Comparison of ENCODE assay signal across 11 mouse cellular contexts in the genomic region with DNA sequence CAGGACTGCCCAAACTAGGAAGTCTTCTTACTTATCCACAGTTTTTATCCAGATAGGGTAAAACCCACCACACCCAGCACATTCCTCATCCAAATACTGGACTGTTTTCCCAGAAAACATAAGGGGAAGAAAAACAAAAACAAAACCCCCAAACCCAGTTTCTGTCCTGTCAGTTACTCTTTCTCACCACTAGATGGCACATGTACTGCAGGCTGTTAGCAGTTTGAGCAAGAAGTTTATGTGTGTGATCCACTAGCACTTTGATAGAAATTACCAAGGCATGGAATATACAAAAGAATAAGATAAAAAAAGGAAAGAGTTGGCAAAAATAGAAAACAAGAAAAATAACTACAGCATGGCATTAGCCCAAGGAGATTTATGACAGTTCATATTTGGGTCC.
DNase-seq lines count a peak whose midpoint lies in the region; ATAC-seq and TF ChIP-seq lines count a peak whose summit lies in the region.
"Had no signal": no experiment of that assay in that cellular context is flagged by ENCODE, and none has a peak within 500 bp of the region (broad histone marks: within the 10 kb centered on the region; RNA-seq: fewer than 3 reads in every experiment).

No protein-coding gene starts in this region.

- ATAC-seq in intestine, postnatal 0 days: no peak
- ATAC-seq in intestine, embryonic 15.5 days: no peak
- ATAC-seq in erythroblast, adult 5-6 weeks (replicated peaks; ENCODE audit: low FRiP score, poor library complexity, severe bottlenecking): no peak
- ATAC-seq: inflammation-experienced regulatory T-cells, adult 6 months had no signal

- no peak overlapping the region for H3K9ac ChIP-seq in intestine, postnatal 0 days (ENCODE audit: low read depth, low read length)
- no peak overlapping the region for H3K9ac ChIP-seq in intestine, embryonic 15.5 days
- H3K9ac ChIP-seq: lung, embryonic 15.5 days had no signal

- H3K4me3 ChIP-seq in intestine, postnatal 0 days (ENCODE audit: low read depth, low read length): no peak overlapping the region
- no peak overlapping the region for H3K4me3 ChIP-seq in intestine, embryonic 15.5 days (replicated peaks)
- H3K4me3 ChIP-seq: lung, embryonic 15.5 days had no signal

- H3K27ac ChIP-seq in intestine, postnatal 0 days (ENCODE audit: low read depth, low read length): no peak overlapping the region
- no peak overlapping the region for H3K27ac ChIP-seq in intestine, embryonic 15.5 days
- H3K27ac ChIP-seq: lung, embryonic 15.5 days had no signal

- DNase-seq in 3T3-L1 (ENCODE audit: low read depth, low spot score): peak; percentile 56
- peak; percentile 39 for DNase-seq in ES-CJ7 (ENCODE audit: low read depth, low spot score)
- DNase-seq in embryo, embryonic 10.5 days (ENCODE audit: low spot score): peak; percentile 45
- DNase-seq in ovary, postnatal 36 days (ENCODE audit: low spot score): no peak
- no peak for DNase-seq in heart, adult 11 months
- DNase-seq: cerebellum, postnatal 36 days had no signal

- H3K4me1 ChIP-seq in intestine, postnatal 0 days (replicated peaks; ENCODE audit: control insufficient read depth, insufficient read depth, low read length): no peaks in the 10 kb centered on the region
- H3K4me1 ChIP-seq in intestine, embryonic 15.5 days (replicated peaks): no peaks in the 10 kb centered on the region
- H3K4me1 ChIP-seq: lung, embryonic 15.5 days had no signal

- no peaks in the 10 kb centered on the region for H3K36me3 ChIP-seq in intestine, postnatal 0 days (ENCODE audit: control insufficient read depth, insufficient read depth)
- no peaks in the 10 kb centered on the region for H3K36me3 ChIP-seq in intestine, embryonic 15.5 days
- H3K36me3 ChIP-seq: lung, embryonic 15.5 days had no signal

- no peaks in the 10 kb centered on the region for H3K27me3 ChIP-seq in intestine, postnatal 0 days (replicated peaks; ENCODE audit: control insufficient read depth, insufficient read depth, low read length)
- no peaks in the 10 kb centered on the region for H3K27me3 ChIP-seq in intestine, embryonic 15.5 days (replicated peaks)
- H3K27me3 ChIP-seq: lung, embryonic 15.5 days had no signal

- no peaks in the 10 kb centered on the region for H3K9me3 ChIP-seq in intestine, postnatal 0 days (ENCODE audit: control insufficient read depth)
- no peaks in the 10 kb centered on the region for H3K9me3 ChIP-seq in intestine, embryonic 15.5 days
- H3K9me3 ChIP-seq: lung, embryonic 15.5 days had no signal

- TF ChIP-seq CTCF in intestine, postnatal 0 days (IDR thresholded peaks at IDR 0.05; ENCODE audit: low read depth): peak; percentile 80

- H3K4me2 ChIP-seq in intestine, postnatal 0 days (replicated peaks; ENCODE audit: low read depth): no peak overlapping the region
- H3K4me2 ChIP-seq in intestine, embryonic 15.5 days (replicated peaks): no peak overlapping the region
- H3K4me2 ChIP-seq: lung, embryonic 15.5 days had no signal

Comparison
In these comparisons a context has a peak if more than half of its experiments do, and no peak if none do; other contexts are left out.
1. DNase-seq: peak in 3T3-L1 (single experiment), ES-CJ7 (single experiment) and embryo, embryonic 10.5 days (single experiment); none in ovary, postnatal 36 days (single experiment) and heart, adult 11 months (single experiment).